Mouse (Mus musculus): ENCODE measurements at regions not wholly inside any gene's neighbourhood (a gene's known extent, or its start where the extent isn't known, plus 50 kb on each side); places are given as distances from the start of the nearest gene placed in this dataset.

GRCm38 (mm10) chr17:45240963-45241543 is 192.5 kb downstream of the Cdc5l start:
- TF ChIP-seq CTCF (IDR thresholded peaks at IDR 0.05; ENCODE audit: low read depth, low read length), result no peak
- TF ChIP-seq POLR2A (IDR thresholded peaks at IDR 0.05; ENCODE audit: extremely low read depth, insufficient read depth, low read length), result no peak
